Mouse (Mus musculus) embryonic fibroblast, embryonic 13.5 days (primary cell): ENCODE data around the gene Cpne2. TPM values are rescaled to one million over a fixed set of nuclear protein-coding genes. Genes with fewer than 3 reads are reported as not detected.
A peak's percentile ranks its signal among the peaks of the same experiment; 100 is the strongest.

Experiments used
- H3K27ac ChIP-seq: 2 replicates; pipeline ENCODE4 v1.5.1; 2012; ENCODE audit warnings: low read length, control low read depth, inconsistent platforms; ENCODE audit not compliant: insufficient read depth
- H3K4me1 ChIP-seq: 2 replicates; pipeline ENCODE4 v1.6.1; 2011; ENCODE audit warnings: low read length; ENCODE audit not compliant: control insufficient read depth, insufficient read depth
- H3K4me3 ChIP-seq: 2 replicates; pipeline ENCODE4 v1.5.1; 2011; ENCODE audit warnings: mild to moderate bottlenecking, control low read depth, low read length; ENCODE audit not compliant: insufficient read depth
- CTCF ChIP-seq: IDR thresholded peaks from 2 replicates; pipeline ENCODE4 v1.5.1; 2011; ENCODE audit warnings: mild to moderate bottlenecking, control low read depth, low read length, moderate library complexity, borderline replicate concordance; ENCODE audit not compliant: insufficient read depth
- POLR2A ChIP-seq: IDR thresholded peaks from 2 replicates; pipeline ENCODE4 v1.6.1; 2011; ENCODE audit warnings: low read depth, mild to moderate bottlenecking, control low read depth, low read length, moderate library complexity
- polyA plus RNA-seq: library from polyadenylated mRNA; stranded (reverse); fragments of >200 nt; gene quantifications from 2 replicates; pipeline ENCODE4 v1.2.4, GENCODE M21; 2011; ENCODE audit warnings: low read depth; ENCODE audit not compliant: missing spikeins, insufficient read length

The Cpne2 gene
- polyA plus RNA-seq, 1 experiment = 29.5 TPM

GRCm38 (mm10) chr8:94571896-94572295, 39.1 kb downstream of the Cpne2 start:
- H3K4me1 ChIP-seq = peaks cover 5% of the 10 kb centered on the region; the same call in 1 of the 2 replicates
- H3K4me3 ChIP-seq = no peak overlapping the region
- TF ChIP-seq CTCF = no peak
- no peak for TF ChIP-seq POLR2A
- no peak overlapping the region for H3K27ac ChIP-seq

GRCm38 (mm10) chr8:94574159-94574907, 41.5 kb downstream of the Cpne2 start:
- TF ChIP-seq CTCF = no peak
- TF ChIP-seq POLR2A = no peak
- peak overlapping the region; percentile 24; the same call in 1 of the 2 replicates for H3K27ac ChIP-seq
- H3K4me3 ChIP-seq = no peak overlapping the region
- H3K4me1 ChIP-seq = peaks cover 5% of the 10 kb centered on the region; the same call in 1 of the 2 replicates

DNA sequence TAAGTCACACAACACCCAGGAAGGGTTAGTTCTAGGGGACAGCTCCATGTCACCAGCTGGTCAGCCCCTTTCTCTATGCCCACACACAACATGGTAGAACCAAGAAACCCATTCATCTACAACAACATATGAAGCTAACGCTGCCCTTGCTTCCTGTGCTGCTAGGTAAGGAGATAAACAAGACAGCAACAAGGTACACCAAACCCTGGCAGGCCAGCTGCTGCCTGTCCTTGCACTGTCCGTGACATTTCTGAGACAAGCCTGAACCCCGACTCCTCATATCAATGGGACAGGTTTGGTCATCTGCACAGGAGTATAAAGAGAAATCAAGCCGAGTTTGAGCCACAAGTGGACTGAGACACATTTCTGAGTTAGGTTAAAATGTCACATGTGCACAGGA, 42.4 kb downstream of the Cpne2 start:
- Histone ChIP-seq H3K4me1 (peaks cover 5% of the 10 kb centered on the region; the same call in 1 of the 2 replicates), H3K27ac (peak overlapping the region; percentile 39; the same call in 1 of the 2 replicates), H3K4me3 (no peak overlapping the region)
- TF ChIP-seq POLR2A (no peak), CTCF (no peak)

DNA sequence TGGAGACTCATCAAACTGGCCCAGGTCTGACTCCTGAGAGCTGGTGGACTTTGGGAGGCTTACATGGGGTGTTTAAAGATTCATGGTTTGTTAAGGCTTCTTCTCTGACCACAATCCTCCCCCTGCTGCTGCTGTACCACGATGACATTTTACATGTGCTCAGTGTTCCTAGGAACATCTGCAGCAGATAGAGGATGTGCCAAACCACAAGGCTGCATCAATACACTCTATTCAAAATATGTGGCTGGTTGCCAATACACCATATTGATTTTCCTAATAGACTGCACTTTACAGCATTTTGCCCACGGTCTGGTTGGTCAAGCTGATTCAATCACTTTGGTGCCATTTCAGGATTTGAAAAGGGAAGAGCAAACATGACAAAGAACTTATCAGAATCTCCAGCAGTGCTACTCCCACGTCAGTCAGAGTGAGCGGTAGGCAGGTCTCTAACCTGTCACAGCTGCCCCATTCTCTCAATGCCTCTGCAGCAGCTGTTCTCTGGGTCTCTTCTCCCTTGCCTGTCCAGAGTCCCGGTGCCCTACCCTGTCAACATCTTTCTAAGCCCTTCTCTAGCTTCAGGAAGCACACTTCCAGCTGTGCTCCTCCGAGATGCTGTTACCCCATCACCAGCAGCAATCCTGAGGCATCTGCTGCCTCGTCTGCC, 49.2 kb downstream of the Cpne2 start:
- Histone ChIP-seq H3K4me3 (no peak overlapping the region), H3K27ac (no peak overlapping the region), H3K4me1 (no peaks in the 10 kb centered on the region)
- no peak for TF ChIP-seq POLR2A
- TF ChIP-seq CTCF = no peak

DNA sequence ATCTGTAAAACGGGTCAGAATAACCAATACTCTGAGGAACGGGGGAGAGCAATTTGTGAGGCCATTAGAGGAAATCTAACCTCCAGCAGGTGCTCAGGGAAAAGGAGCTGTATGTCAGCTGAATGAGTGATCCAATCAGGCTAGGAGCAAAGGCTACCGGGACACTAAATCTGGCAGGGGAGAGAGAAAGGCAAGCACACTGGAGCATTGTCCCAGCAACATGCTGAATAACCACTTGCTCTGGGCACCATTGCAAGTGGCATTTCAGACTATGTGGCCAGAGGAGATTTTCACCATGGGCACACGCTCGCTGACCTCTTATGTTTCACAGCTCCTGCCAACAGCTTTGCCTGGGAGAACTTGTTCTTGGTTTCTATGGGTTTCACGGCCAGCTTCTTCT, 49.8 kb downstream of the Cpne2 start:
- TF ChIP-seq POLR2A (no peak), CTCF (no peak)
- no peaks in the 10 kb centered on the region for H3K4me1 ChIP-seq
- H3K27ac ChIP-seq = no peak overlapping the region
- no peak overlapping the region for H3K4me3 ChIP-seq

DNA sequence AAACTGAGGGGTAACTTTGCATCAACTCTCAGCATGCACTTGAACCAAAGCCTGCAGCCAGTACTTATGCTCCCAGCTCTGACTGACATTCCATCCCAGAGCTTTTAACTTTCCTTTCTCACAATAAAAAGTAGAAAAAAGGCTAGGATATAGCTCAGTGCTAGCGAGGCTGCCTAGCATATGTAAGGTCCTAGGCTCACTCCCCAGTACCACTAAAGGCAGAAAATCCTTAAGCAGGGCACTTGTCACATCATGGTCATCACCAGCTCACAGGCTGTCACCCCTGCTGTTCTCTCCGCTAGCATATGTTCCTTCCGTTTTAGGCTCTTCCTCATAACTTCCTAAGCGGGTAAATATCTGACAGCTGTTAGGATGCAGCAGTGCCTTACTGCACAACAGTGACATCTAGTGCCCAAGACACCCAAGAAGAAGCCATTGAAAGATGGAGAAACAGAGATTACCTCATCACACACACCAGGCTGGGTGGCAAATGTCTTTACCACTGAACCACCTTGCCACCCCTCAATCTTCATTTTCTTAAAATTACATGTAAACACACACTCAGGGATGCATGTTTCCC, 51.5 kb downstream of the Cpne2 start:
- H3K27ac ChIP-seq = no peak overlapping the region
- H3K4me1 ChIP-seq = no peaks in the 10 kb centered on the region
- H3K4me3 ChIP-seq = no peak overlapping the region
- TF ChIP-seq CTCF (no peak), POLR2A (no peak)

DNA sequence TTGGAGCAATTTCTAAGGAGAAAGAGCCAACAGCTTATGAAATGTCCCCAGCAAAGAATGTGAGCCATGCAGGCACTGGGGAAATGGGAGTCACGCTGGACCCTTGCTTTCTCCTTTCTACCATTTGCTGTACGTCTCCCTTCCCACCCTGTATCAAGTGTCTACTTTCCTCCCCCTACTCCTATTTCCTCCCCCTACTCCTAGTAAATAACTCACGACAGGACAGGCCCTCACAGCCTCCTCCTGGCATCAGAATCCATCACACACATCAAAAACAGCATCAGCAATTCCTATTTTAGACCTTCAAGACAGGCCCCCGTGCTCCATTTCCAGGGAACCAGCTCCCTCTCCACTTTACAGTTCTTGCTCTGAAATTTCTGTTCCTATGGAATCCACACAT, 58.9 kb downstream of the Cpne2 start:
- H3K27ac ChIP-seq = no peak overlapping the region
- H3K4me1 ChIP-seq = no peaks in the 10 kb centered on the region
- no peak overlapping the region for H3K4me3 ChIP-seq
- TF ChIP-seq CTCF = no peak
- no peak for TF ChIP-seq POLR2A

DNA sequence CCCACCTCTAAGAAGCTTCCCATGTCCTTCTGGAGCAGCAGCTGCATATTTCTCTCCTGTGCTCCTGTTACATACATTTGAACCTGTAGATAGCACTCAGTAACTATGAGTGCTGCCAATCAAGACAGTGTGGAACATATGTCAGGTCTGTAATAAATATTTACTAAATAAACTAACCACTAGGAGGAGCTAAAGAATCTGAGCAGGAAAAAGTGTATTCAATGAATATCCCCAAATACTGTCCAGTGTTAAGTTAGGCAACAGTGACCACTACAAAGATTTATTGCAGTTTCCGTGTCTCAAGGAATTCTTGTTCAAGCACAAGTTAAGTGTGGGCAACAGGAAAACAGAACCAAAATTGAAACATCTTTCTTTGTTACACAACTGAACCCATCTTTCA, 61.4 kb downstream of the Cpne2 start:
- Histone ChIP-seq H3K27ac (no peak overlapping the region), H3K4me3 (no peak overlapping the region)
- TF ChIP-seq CTCF (no peak), POLR2A (no peak)

GRCm38 (mm10) chr8:94600478-94600877, 67.7 kb downstream of the Cpne2 start:
- TF ChIP-seq POLR2A = no peak
- TF ChIP-seq CTCF = no peak
- Histone ChIP-seq H3K4me1 (no peaks in the 10 kb centered on the region), H3K4me3 (peak overlapping the region; percentile 90), H3K27ac (no peak overlapping the region)

More for the DNA sequence above, 61.4 kb downstream of the Cpne2 start:
- no peaks in the 10 kb centered on the region for H3K4me1 ChIP-seq
